Comparison of ENCODE assay signal across 29 mouse cellular contexts in genomic region chr6:46924709-46925108, GRCm38 (mm10).
DNase-seq lines count a peak whose midpoint lies in the region; ATAC-seq lines count a peak whose summit lies in the region.
"Had no signal": no experiment of that assay in that cellular context is flagged by ENCODE, and none has a peak within 500 bp of the region (broad histone marks: within the 10 kb centered on the region; RNA-seq: fewer than 3 reads in every experiment).

No protein-coding gene starts in this region.

- peak; percentile 4 for DNase-seq in embryo, embryonic 10.5 days (ENCODE audit: low spot score)
- no peak for DNase-seq in embryo, embryonic 9.5 days (ENCODE audit: extremely low spot score)
- DNase-seq in embryonic facial prominence, embryonic 14.5 days (ENCODE audit: low spot score), result peak; percentile 16
- DNase-seq in embryonic facial prominence, embryonic 10.5 days (ENCODE audit: low spot score), result no peak
- peak; percentile 9 for DNase-seq in embryo, embryonic 11.5 days (ENCODE audit: low read depth, low spot score)
- DNase-seq in kidney, postnatal 36 days, result no peak
- DNase-seq: adrenal gland, adult 8-10 months; adrenal gland, postnatal 14 days; adrenal gland, postnatal 36 days; B cell, adult 2 months; cerebellum, adult 11-12 months; cerebellum, adult 2 months; cerebellum, adult 9-10 months; cerebellum, postnatal 10 days; cerebellum, postnatal 25 days had no signal

- H3K9me3 ChIP-seq in embryonic facial prominence, embryonic 14.5 days (ENCODE audit: control insufficient read depth, low read length), result no peaks in the 10 kb centered on the region
- no peaks in the 10 kb centered on the region for H3K9me3 ChIP-seq in embryonic facial prominence, embryonic 10.5 days
- no peaks in the 10 kb centered on the region for H3K9me3 ChIP-seq in neural tube, embryonic 13.5 days
- H3K9me3 ChIP-seq in neural tube, embryonic 15.5 days (replicated peaks), result no peaks in the 10 kb centered on the region
- H3K9me3 ChIP-seq: embryonic facial prominence, embryonic 12.5 days; embryonic facial prominence, embryonic 15.5 days; forebrain, embryonic 10.5 days; forebrain, embryonic 12.5 days; G1E had no signal

- no peaks in the 10 kb centered on the region for H3K36me3 ChIP-seq in embryonic facial prominence, embryonic 14.5 days (ENCODE audit: control insufficient read depth, insufficient read depth, low read length)
- H3K36me3 ChIP-seq in embryonic facial prominence, embryonic 10.5 days (replicated peaks), result no peaks in the 10 kb centered on the region
- no peaks in the 10 kb centered on the region for H3K36me3 ChIP-seq in neural tube, embryonic 13.5 days
- H3K36me3 ChIP-seq in neural tube, embryonic 15.5 days, result no peaks in the 10 kb centered on the region
- H3K36me3 ChIP-seq: embryonic facial prominence, embryonic 12.5 days; embryonic facial prominence, embryonic 15.5 days; forebrain, embryonic 10.5 days; forebrain, embryonic 12.5 days; G1E had no signal

- no peak; the same call in 1 of the 2 replicates for ATAC-seq in embryonic facial prominence, embryonic 14.5 days (ENCODE audit: low read depth)
- peak; percentile 61; the same call in 1 of the 2 replicates for ATAC-seq in neural tube, embryonic 13.5 days (ENCODE audit: low read depth)
- no peak for ATAC-seq in neural tube, embryonic 15.5 days (ENCODE audit: low FRiP score)
- ATAC-seq: activated CD4-positive, CD25-positive, alpha-beta regulatory T cell, adult 4 months; CD4-positive, CD25-positive, alpha-beta regulatory T cell, adult 4 months; forebrain, embryonic 14.5 days; forebrain, embryonic 16.5 days; Patski had no signal

- H3K27me3 ChIP-seq in embryonic facial prominence, embryonic 14.5 days (replicated peaks; ENCODE audit: control insufficient read depth, insufficient read depth, low read length), result no peaks in the 10 kb centered on the region
- H3K27me3 ChIP-seq in embryonic facial prominence, embryonic 10.5 days (replicated peaks; ENCODE audit: low read depth, poor library complexity, severe bottlenecking), result no peaks in the 10 kb centered on the region
- no peaks in the 10 kb centered on the region for H3K27me3 ChIP-seq in neural tube, embryonic 13.5 days
- H3K27me3 ChIP-seq in neural tube, embryonic 15.5 days (replicated peaks), result no peaks in the 10 kb centered on the region
- H3K27me3 ChIP-seq: CH12.LX; embryonic facial prominence, embryonic 12.5 days; embryonic facial prominence, embryonic 15.5 days; forebrain, embryonic 12.5 days; Patski had no signal

- no peak overlapping the region for H3K27ac ChIP-seq in embryonic facial prominence, embryonic 14.5 days (replicated peaks; ENCODE audit: low read depth, low read length)
- H3K27ac ChIP-seq in embryonic facial prominence, embryonic 10.5 days (replicated peaks), result no peak overlapping the region
- H3K27ac ChIP-seq in neural tube, embryonic 13.5 days (replicated peaks), result no peak overlapping the region
- H3K27ac ChIP-seq in neural tube, embryonic 15.5 days (replicated peaks), result no peak overlapping the region
- H3K27ac ChIP-seq: embryonic facial prominence, embryonic 12.5 days; embryonic facial prominence, embryonic 15.5 days; forebrain, embryonic 10.5 days; forebrain, embryonic 12.5 days had no signal

- H3K4me2 ChIP-seq in embryonic facial prominence, embryonic 14.5 days (ENCODE audit: low read depth, low read length), result no peak overlapping the region
- no peak overlapping the region for H3K4me2 ChIP-seq in neural tube, embryonic 13.5 days
- H3K4me2 ChIP-seq in neural tube, embryonic 15.5 days, result no peak overlapping the region
- H3K4me2 ChIP-seq: embryonic facial prominence, embryonic 12.5 days; embryonic facial prominence, embryonic 15.5 days; forebrain, embryonic 12.5 days had no signal

- 56% methylated on average over 7 of the region's 7 CpGs for WGBS in embryonic facial prominence, embryonic 14.5 days
- 73% methylated on average over 7 of the region's 7 CpGs for WGBS in embryonic facial prominence, embryonic 10.5 days
- WGBS in neural tube, embryonic 13.5 days, result 39% methylated on average over 7 of the region's 7 CpGs
- WGBS in neural tube, embryonic 15.5 days, result 34% methylated on average over 7 of the region's 7 CpGs

- H3K4me1 ChIP-seq in embryonic facial prominence, embryonic 14.5 days (ENCODE audit: control insufficient read depth, insufficient read depth, low read length), result no peaks in the 10 kb centered on the region
- H3K4me1 ChIP-seq in embryonic facial prominence, embryonic 10.5 days, result no peaks in the 10 kb centered on the region
- no peaks in the 10 kb centered on the region for H3K4me1 ChIP-seq in neural tube, embryonic 13.5 days (replicated peaks)
- no peaks in the 10 kb centered on the region for H3K4me1 ChIP-seq in neural tube, embryonic 15.5 days
- H3K4me1 ChIP-seq: embryonic facial prominence, embryonic 12.5 days; embryonic facial prominence, embryonic 15.5 days; forebrain, embryonic 10.5 days; forebrain, embryonic 12.5 days had no signal

- H3K9ac ChIP-seq in embryonic facial prominence, embryonic 14.5 days (ENCODE audit: low read depth, low read length), result no peak overlapping the region
- no peak overlapping the region for H3K9ac ChIP-seq in neural tube, embryonic 13.5 days
- no peak overlapping the region for H3K9ac ChIP-seq in neural tube, embryonic 15.5 days (replicated peaks)
- H3K9ac ChIP-seq: embryonic facial prominence, embryonic 12.5 days; embryonic facial prominence, embryonic 15.5 days; forebrain, embryonic 12.5 days had no signal

- no peak overlapping the region for H3K4me3 ChIP-seq in embryonic facial prominence, embryonic 14.5 days (ENCODE audit: low read depth, low read length)
- H3K4me3 ChIP-seq in embryonic facial prominence, embryonic 10.5 days, result no peak overlapping the region
- no peak overlapping the region for H3K4me3 ChIP-seq in neural tube, embryonic 13.5 days
- H3K4me3 ChIP-seq in neural tube, embryonic 15.5 days (replicated peaks), result no peak overlapping the region
- H3K4me3 ChIP-seq: embryonic facial prominence, embryonic 12.5 days; embryonic facial prominence, embryonic 15.5 days; erythroblast, embryonic 14.5 days; forebrain, embryonic 10.5 days; forebrain, embryonic 12.5 days had no signal

Comparison
In these comparisons a context has a peak if more than half of its experiments do, and no peak if none do; other contexts are left out.
1. DNase-seq: peak in embryo, embryonic 10.5 days (single experiment), embryonic facial prominence, embryonic 14.5 days (single experiment) and embryo, embryonic 11.5 days (single experiment); none in embryo, embryonic 9.5 days (single experiment), embryonic facial prominence, embryonic 10.5 days (single experiment) and kidney, postnatal 36 days (0 of 2).